Mouse (Mus musculus): ENCODE data around the gene Tmem11. TPM values are rescaled to one million over a fixed set of nuclear protein-coding genes. Genes with fewer than 3 reads are reported as not detected.

Tmem11 gene
- total RNA-seq (2023), result 10 to 100 TPM; 11.5 to 17.0 TPM

DNA sequence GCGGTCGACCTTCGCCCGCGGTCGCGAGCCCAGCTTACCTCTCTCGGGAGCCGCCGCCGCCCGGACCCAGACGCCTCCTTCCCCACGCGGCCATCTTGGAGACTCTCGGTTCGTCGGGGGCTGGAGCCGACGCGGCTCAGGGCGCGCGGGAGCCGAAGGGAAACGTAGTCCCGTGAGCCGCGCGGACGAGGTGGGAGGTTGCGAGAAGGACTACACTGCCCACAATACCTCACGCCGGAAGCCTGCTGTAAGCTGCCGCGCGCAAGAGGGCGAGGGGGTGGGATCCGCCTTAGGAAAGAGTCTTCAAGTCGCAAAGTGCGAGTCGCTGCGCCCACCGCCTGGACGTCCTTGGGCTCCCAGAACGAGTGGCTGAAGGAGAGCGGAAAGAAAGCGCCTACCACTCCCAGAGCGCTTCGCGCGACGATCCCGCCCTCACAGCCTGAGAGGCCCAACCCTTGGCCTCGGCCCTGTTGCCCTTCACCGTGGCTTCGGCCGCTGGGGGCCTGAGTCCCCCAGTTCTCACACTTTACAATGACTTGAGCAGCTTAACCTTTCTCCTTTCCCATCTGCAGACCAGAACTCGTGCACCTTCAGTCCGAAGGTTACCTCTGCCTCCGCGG is at the start of gene Tmem11:
Gene Tmem11 (minus strand): TSS at position 598 of the 620 bp plus-strand sequence.

DNA sequence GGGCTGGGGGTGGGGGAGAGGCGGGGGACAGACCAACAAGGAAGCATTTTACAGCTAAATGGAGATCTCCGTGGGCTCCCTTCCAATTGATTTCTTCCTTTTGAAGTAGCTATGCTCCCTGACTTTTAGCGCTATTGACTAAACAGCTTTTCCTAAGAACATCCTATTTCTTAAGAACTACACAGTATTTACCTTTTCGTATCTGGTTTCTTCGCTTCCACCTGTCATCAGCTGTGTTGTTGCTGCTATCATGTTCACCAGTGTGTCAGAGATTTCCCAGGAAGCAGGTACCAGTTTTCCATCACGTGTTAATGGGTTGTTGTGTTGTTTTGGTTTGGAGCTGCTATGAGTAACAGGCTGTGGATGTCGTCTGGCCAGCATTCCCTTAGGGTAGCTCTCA is 35.4 kb upstream of the Tmem11 start, which contains the start of gene Natd1:
Gene Natd1 (minus strand): TSS at position 260 of the 400 bp plus-strand sequence.

DNA sequence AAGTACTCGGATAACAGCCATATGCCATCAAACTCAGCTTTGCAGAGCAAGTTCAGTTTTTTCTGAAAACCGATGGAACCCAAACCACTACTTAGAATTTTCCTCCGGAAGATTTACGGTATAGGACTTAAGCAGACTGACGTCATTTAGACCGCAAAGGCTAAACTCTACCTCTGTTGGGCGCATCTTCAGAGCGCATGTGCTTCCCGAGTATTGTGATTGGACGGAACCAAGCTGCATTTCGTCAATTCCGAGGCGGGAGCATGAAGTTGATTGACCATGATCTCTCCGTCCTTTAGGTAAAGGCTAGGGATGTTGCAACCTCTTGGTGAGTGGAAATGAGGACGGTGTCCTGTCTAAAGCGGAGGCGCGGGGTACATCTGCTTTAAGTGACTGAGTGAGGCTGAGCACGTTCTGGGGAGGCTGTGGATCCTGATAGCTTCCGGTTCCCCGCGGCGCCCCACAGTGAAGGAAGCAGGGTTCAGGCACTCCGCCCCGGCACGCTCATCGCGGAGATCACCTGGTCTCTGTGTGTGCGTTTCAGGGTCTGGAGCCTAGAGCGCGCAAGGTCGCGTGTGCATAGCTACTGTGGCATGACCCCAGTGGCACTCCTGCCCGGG is 48.5 kb downstream of the Tmem11 start, which contains the start of gene Dhrs7b:
Gene Dhrs7b (plus strand): TSS at position 199 of the 620 bp plus-strand sequence.

Other genes starting within 250 kb of the Tmem11 start
- gene Llgl1, start 179.5 kb downstream of the Tmem11 start, total RNA-seq (2023), result 10 to 100 TPM; 13.8 to 15.8 TPM
- gene Flii, start 152.0 kb downstream of the Tmem11 start, total RNA-seq (2023), result 100 to 1,000 TPM; 257 to 259 TPM
- 1 to 10 TPM; 8.8 to 9.9 TPM for gene Mief2, start 150.9 kb downstream of the Tmem11 start, total RNA-seq (2023)
- gene Top3a, start 101.9 kb downstream of the Tmem11 start, total RNA-seq (2023), result 10 to 100 TPM; 12.4 to 14.5 TPM
- gene Smcr8, start 101.7 kb downstream of the Tmem11 start, total RNA-seq (2023), result 10 to 100 TPM; 36.1 to 39.5 TPM
- 10 to 100 TPM in 1 of 2 experiments, 1 to 10 TPM in 1; 7.0 to 10.1 TPM for gene Shmt1, start 67.6 kb downstream of the Tmem11 start, total RNA-seq (2023)
- gene Dhrs7b, start 48.6 kb downstream of the Tmem11 start, total RNA-seq (2023), result 1 to 10 TPM; 6.0 to 7.5 TPM
- 1 to 10 TPM; 7.9 to 8.7 TPM for gene Natd1, start 35.5 kb upstream of the Tmem11 start, total RNA-seq (2023)
- 10 to 100 TPM; 85.5 to 99.7 TPM for gene Map2k3, start 52.8 kb upstream of the Tmem11 start, total RNA-seq (2023)
- not detected for gene Kcnj12, start 143.3 kb upstream of the Tmem11 start, total RNA-seq (2023)
- 10 to 100 TPM; 26.6 to 30.5 TPM for gene Tnfrsf13b, start 247.5 kb upstream of the Tmem11 start, total RNA-seq (2023)

Data from neutrophil, adult 59 days (primary cell).